Mouse (Mus musculus) MEL (cell line): ENCODE measurements around the gene Dcdc2b. TPM values are rescaled to one million over a fixed set of nuclear protein-coding genes. Genes with fewer than 3 reads are reported as not detected.

Experiments
- DNase-seq: peaks from one replicate; pipeline ENCODE4 v3.0.0; 2011; ENCODE audit warnings: low read depth, low spot score
- H3K27ac ChIP-seq: 2 replicates; pipeline ENCODE4 v1.5.1; 2012; ENCODE audit warnings: low read depth, mild to moderate bottlenecking, control low read depth, low read length, moderate library complexity; ENCODE audit not compliant: control insufficient read depth
- H3K27me3 ChIP-seq, 2 experiments: fragments of 150-350 bp in 1 of 2; sonication (generic) in 1 of 2; 2 replicates each; pipeline ENCODE4 v1.6.1; 2012; ENCODE audit warnings: low read length in 2 of 2, mild to moderate bottlenecking in 2 of 2, improper control_type of control experiment in 1 of 2, moderate library complexity in 1 of 2; ENCODE audit not compliant: insufficient read depth in 2 of 2, control insufficient read depth in 1 of 2
- H3K36me3 ChIP-seq, 2 experiments: 2 replicates each; pipeline ENCODE4 v1.6.1; 2012 to 2014; ENCODE audit warnings: low read length in 2 of 2, improper control_type of control experiment in 1 of 2, inconsistent platforms in 1 of 2, mild to moderate bottlenecking in 1 of 2; ENCODE audit not compliant: insufficient read depth in 2 of 2, control insufficient read depth in 1 of 2
- H3K4me1 ChIP-seq, 2 experiments: fragments of 150-350 bp in 1 of 2; sonication (generic) in 1 of 2; 2 replicates each; pipeline ENCODE4 v1.6.1; 2012; ENCODE audit warnings: low read length in 2 of 2, improper control_type of control experiment in 1 of 2, mild to moderate bottlenecking in 1 of 2; ENCODE audit not compliant: insufficient read depth in 2 of 2, control insufficient read depth in 1 of 2
- H3K4me3 ChIP-seq, 2 experiments: fragments of 150-350 bp in 1 of 2; sonication (generic) in 1 of 2; 2 replicates each; pipeline ENCODE4 v1.5.1; 2012; ENCODE audit warnings: low read depth in 2 of 2, low read length in 2 of 2, mild to moderate bottlenecking in 2 of 2, moderate library complexity in 2 of 2, control low read depth in 1 of 2, improper control_type of control experiment in 1 of 2; ENCODE audit not compliant: control insufficient read depth in 1 of 2, insufficient read depth in 1 of 2
- H3K79me2 ChIP-seq: 2 replicates; pipeline ENCODE4 v1.6.1; 2012; ENCODE audit warnings: mild to moderate bottlenecking, low read length, moderate library complexity; ENCODE audit not compliant: control insufficient read depth, poor library complexity, insufficient read depth
- H3K9ac ChIP-seq: 2 replicates; pipeline ENCODE4 v1.6.1; 2012; ENCODE audit warnings: low read depth, mild to moderate bottlenecking, control low read depth, low read length, moderate library complexity; ENCODE audit not compliant: control insufficient read depth, poor library complexity, severe bottlenecking
- H3K9me3 ChIP-seq: fragments of 150-350 bp; sonication (generic); replicated peaks from 2 replicates; pipeline ENCODE4 v1.6.1; 2012; ENCODE audit warnings: mild to moderate bottlenecking, low read length, improper control_type of control experiment, moderate library complexity; ENCODE audit not compliant: insufficient read depth
- BHLHE40 ChIP-seq: IDR thresholded peaks from 2 replicates; pipeline ENCODE4 v1.6.1; 2012; ENCODE audit warnings: low read depth, mild to moderate bottlenecking, inconsistent platforms, low read length, improper control_type of control experiment, borderline replicate concordance
- CHD1 ChIP-seq: IDR thresholded peaks from 2 replicates; pipeline ENCODE4 v1.6.1; 2012; ENCODE audit warnings: low read depth, mild to moderate bottlenecking, inconsistent platforms, low read length, improper control_type of control experiment
- CHD2 ChIP-seq: IDR thresholded peaks from 2 replicates; pipeline ENCODE4 v1.6.1; 2011; ENCODE audit warnings: low read length, improper control_type of control experiment
- ELF1 ChIP-seq: IDR thresholded peaks from 2 replicates; pipeline ENCODE4 v1.6.1; 2014; ENCODE audit warnings: low read depth, mild to moderate bottlenecking, inconsistent platforms, low read length, improper control_type of control experiment, moderate library complexity
- EP300 ChIP-seq, 2 experiments: IDR thresholded peaks; 2 replicates each; pipeline ENCODE4 v1.6.1; 2011; ENCODE audit warnings: improper control_type of control experiment in 2 of 2, low read length in 2 of 2, low read depth in 1 of 2, mild to moderate bottlenecking in 1 of 2
- ETS1 ChIP-seq: IDR thresholded peaks from 2 replicates; pipeline ENCODE4 v1.6.1; 2012; ENCODE audit warnings: low read depth, mild to moderate bottlenecking, inconsistent platforms, low read length, improper control_type of control experiment, moderate library complexity
- HCFC1 ChIP-seq: IDR thresholded peaks from 2 replicates; pipeline ENCODE4 v1.6.1; 2012; ENCODE audit warnings: low read depth, mild to moderate bottlenecking, inconsistent platforms, low read length, improper control_type of control experiment, moderate library complexity
- JUND ChIP-seq: IDR thresholded peaks from 2 replicates; pipeline ENCODE4 v1.6.1; 2011; ENCODE audit warnings: low read depth, mild to moderate bottlenecking, improper control_type of control experiment, low read length
- KAT2A ChIP-seq: conservative IDR thresholded peaks from 2 replicates; pipeline ENCODE4 v1.6.1; 2012; ENCODE audit warnings: low read depth, low read length, improper control_type of control experiment, inconsistent platforms
- MAFK ChIP-seq: IDR thresholded peaks from 2 replicates; pipeline ENCODE4 v1.6.1; 2011; ENCODE audit warnings: low read depth, mild to moderate bottlenecking, low read length, improper control_type of control experiment, borderline replicate concordance
- MAX ChIP-seq: IDR thresholded peaks from 2 replicates; pipeline ENCODE4 v1.6.1; 2011; ENCODE audit warnings: low read length, improper control_type of control experiment
- MXI1 ChIP-seq: IDR thresholded peaks from 2 replicates; pipeline ENCODE4 v1.6.1; 2011; ENCODE audit warnings: mild to moderate bottlenecking, low read depth, low read length, improper control_type of control experiment
- MYB ChIP-seq: IDR thresholded peaks from 2 replicates; pipeline ENCODE4 v1.6.1; 2011; ENCODE audit warnings: mild to moderate bottlenecking, low read depth, low read length, improper control_type of control experiment
- MYC ChIP-seq: IDR thresholded peaks from 2 replicates; pipeline ENCODE4 v1.6.1; 2011; ENCODE audit warnings: low read depth, mild to moderate bottlenecking, low read length, improper control_type of control experiment, moderate library complexity
- NELFE ChIP-seq: IDR thresholded peaks from 2 replicates; pipeline ENCODE4 v1.6.1; 2011; ENCODE audit warnings: low read depth, low read length, improper control_type of control experiment
- POLR2A ChIP-seq, 2 experiments: IDR thresholded peaks; 2 replicates each; pipeline ENCODE4 v1.6.1; 2011 to 2012; ENCODE audit warnings: low read length in 2 of 2, mild to moderate bottlenecking in 2 of 2, control low read depth in 1 of 2, improper control_type of control experiment in 1 of 2, low read depth in 1 of 2, moderate library complexity in 1 of 2; ENCODE audit not compliant: control insufficient read depth in 1 of 2, insufficient read depth in 1 of 2, poor library complexity in 1 of 2
- POLR2AphosphoS2 ChIP-seq: IDR thresholded peaks from 2 replicates; pipeline ENCODE4 v1.6.1; 2011; ENCODE audit warnings: low read length, improper control_type of control experiment
- POLR2AphosphoS5 ChIP-seq: IDR thresholded peaks from 2 replicates; pipeline ENCODE4 v1.6.1; 2012; ENCODE audit warnings: low read depth, borderline replicate concordance, mild to moderate bottlenecking, inconsistent platforms, low read length, moderate library complexity, mixed read lengths
- RAD21 ChIP-seq: IDR thresholded peaks from 2 replicates; pipeline ENCODE4 v1.6.1; 2011; ENCODE audit warnings: mild to moderate bottlenecking, low read depth, low read length, improper control_type of control experiment
- RCOR1 ChIP-seq: IDR thresholded peaks from 2 replicates; pipeline ENCODE4 v1.6.1; 2012; ENCODE audit warnings: low read depth, mild to moderate bottlenecking, inconsistent platforms, low read length, improper control_type of control experiment
- SIN3A ChIP-seq: IDR thresholded peaks from 2 replicates; pipeline ENCODE4 v1.6.1; 2012; ENCODE audit warnings: low read length, improper control_type of control experiment, inconsistent platforms
- SMC3 ChIP-seq: IDR thresholded peaks from 2 replicates; pipeline ENCODE4 v1.6.1; 2011; ENCODE audit warnings: low read depth, low read length, improper control_type of control experiment
- TAL1 ChIP-seq: IDR thresholded peaks from 2 replicates; pipeline ENCODE4 v1.6.1; 2012; ENCODE audit warnings: mild to moderate bottlenecking, inconsistent platforms, low read length, moderate library complexity, mixed read lengths
- TBP ChIP-seq: IDR thresholded peaks from 2 replicates; pipeline ENCODE4 v1.8.0; 2011; ENCODE audit warnings: low read depth, low read length, improper control_type of control experiment
- TCF12 ChIP-seq: IDR thresholded peaks from 2 replicates; pipeline ENCODE4 v1.6.1; 2014; ENCODE audit warnings: low read depth, mild to moderate bottlenecking, inconsistent platforms, low read length, improper control_type of control experiment, moderate library complexity
- UBTF ChIP-seq: IDR thresholded peaks from 2 replicates; pipeline ENCODE4 v1.6.1; 2012; ENCODE audit warnings: low read depth, mild to moderate bottlenecking, inconsistent platforms, low read length, improper control_type of control experiment, moderate library complexity, borderline replicate concordance; ENCODE audit not compliant: insufficient read depth
- USF1 ChIP-seq: IDR thresholded peaks from 2 replicates; pipeline ENCODE4 v1.6.1; 2014; ENCODE audit warnings: low read depth, mild to moderate bottlenecking, inconsistent platforms, low read length, improper control_type of control experiment, moderate library complexity
- ZMIZ1 ChIP-seq: IDR thresholded peaks from 2 replicates; pipeline ENCODE4 v1.6.1; 2012; ENCODE audit warnings: low read depth, mild to moderate bottlenecking, inconsistent platforms, low read length, improper control_type of control experiment, moderate library complexity
- ZNF384 ChIP-seq: IDR thresholded peaks from 2 replicates; pipeline ENCODE4 v1.6.1; 2012; ENCODE audit warnings: low read depth, mild to moderate bottlenecking, inconsistent platforms, low read length, improper control_type of control experiment
- polyA plus RNA-seq, 2 experiments: library from polyadenylated mRNA; stranded (reverse) in 1 of 2; unstranded in 1 of 2; fragments of >175 nt in 1 of 2; fragments of >200 nt in 1 of 2; gene quantifications; 2 replicates each; pipeline versions ENCODE4 v1.2.1 to v1.2.4; 2012; ENCODE audit warnings: low replicate concordance in 2 of 2, low read depth in 1 of 2; ENCODE audit not compliant: insufficient read length in 2 of 2, insufficient read depth in 1 of 2, missing spikeins in 1 of 2
- total RNA-seq: library from RNA; depleted of rRNA; stranded (reverse); fragments of 300-350 nt; gene quantifications from 2 replicates; pipeline ENCODE4 v1.2.3, GENCODE M21; 2012

Gene Dcdc2b
- total and polyA plus RNA-seq, 3 experiments, result 1.3 TPM; not detected in 2

DNA sequence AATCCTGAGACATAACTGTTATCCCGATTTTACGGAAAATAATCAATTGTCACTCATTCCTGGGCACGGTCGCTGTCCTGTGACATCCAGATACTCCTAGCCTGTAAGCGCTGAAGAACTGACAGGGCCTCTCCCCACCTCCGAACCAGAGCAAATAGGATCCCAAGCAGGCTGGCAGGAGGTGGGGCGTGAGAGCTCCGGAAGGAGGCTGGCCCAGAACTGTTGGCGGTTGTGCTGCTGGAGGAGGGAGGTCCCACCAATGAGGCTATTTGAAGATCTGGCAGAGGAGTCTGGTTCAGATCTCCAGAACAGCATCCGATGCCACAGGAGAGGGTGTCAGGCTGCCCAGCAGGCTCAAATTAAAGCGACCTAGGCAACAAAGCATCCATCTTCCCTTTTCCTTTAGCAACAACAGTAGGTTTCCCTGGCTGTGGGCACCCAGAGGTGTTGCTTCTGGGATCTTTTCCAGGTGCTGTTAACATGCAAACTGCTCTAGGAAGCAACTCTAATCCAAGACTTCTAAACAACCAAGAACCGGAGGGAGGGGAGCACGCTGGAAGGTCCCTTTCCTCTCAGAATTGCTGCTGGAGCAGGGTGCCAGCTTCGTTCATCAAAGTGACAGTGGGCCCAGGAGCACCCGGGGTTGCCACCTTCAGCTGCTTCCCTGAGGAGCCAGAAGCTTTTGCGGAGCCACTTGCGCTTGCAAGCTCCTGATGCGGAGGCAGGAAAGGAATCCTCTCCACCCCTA lies 10.4 kb upstream of the Dcdc2b start:
- Histone ChIP-seq H3K27ac (peak overlapping the region; percentile 89), H3K36me3 (peaks cover 0 to 9% of the 10 kb centered on the region in 2 experiments), H3K4me1 (peaks cover 3 to 17% of the 10 kb centered on the region in 2 experiments; a peak in 3 of 4 replicates), H3K27me3 (no peaks in the 10 kb centered on the region), H3K4me3 (peak overlapping the region; percentile 68 to 73), H3K79me2 (no peaks in the 10 kb centered on the region; the same call in 1 of the 2 replicates), H3K9ac (peak overlapping the region; percentile 77), H3K9me3 (no peaks in the 10 kb centered on the region)
- TF ChIP-seq CHD2 (peak; percentile 10; the same call in 1 of the 2 replicates), TBP (0 out of 2 replicates have a peak, but pooled peaks have one; percentile 19), MXI1 (peak; percentile 16), MAX (peak; percentile 40; the same call in 1 of the 2 replicates), TCF12 (0 out of 2 replicates have a peak, but pooled peaks have one; percentile 10), MYB (no peak), EP300 (IDR thresholded peaks at IDR 0.05; ENCODE audit: low read depth in 1 of 2, low read length in 2 of 2) (no peak), ZNF384 (no peak), ELF1 (peak; percentile 85), JUND (no peak), POLR2A (IDR thresholded peaks at IDR 0.05; ENCODE audit: control insufficient read depth in 1 of 2, insufficient read depth in 1 of 2, low read depth in 1 of 2, low read length in 2 of 2, poor library complexity in 1 of 2) (peak; percentile 30 to 43; a peak in 2 of 4 replicates), POLR2AphosphoS5 (no peak), RCOR1 (no peak; the same call in 1 of the 2 replicates), UBTF (no peak), SMC3 (no peak), HCFC1 (peak; percentile 83), SIN3A (peak; percentile 67), MAFK (no peak), POLR2AphosphoS2 (no peak), KAT2A (peak; percentile 60; the same call in 1 of the 2 replicates), TAL1 (no peak), MYC (no peak), NELFE (peak; percentile 35; the same call in 1 of the 2 replicates), ETS1 (no peak), BHLHE40 (no peak), USF1 (0 out of 2 replicates have a peak, but pooled peaks have one; percentile 15), ZMIZ1 (no peak; the same call in 1 of the 2 replicates), RAD21 (no peak), CHD1 (no peak)
- peak; percentile 97 for DNase-seq
